Mouse (Mus musculus) G1E (cell line): Measurements from ENCODE around the gene Mxra7. TPM values are rescaled to one million over a fixed set of nuclear protein-coding genes. Genes with fewer than 3 reads are reported as not detected.
A peak's percentile ranks its signal among the peaks of the same experiment; 100 is the strongest.
"Not testable (repeated sequence)": the region's sequence is repeated elsewhere in the genome, so short reads cannot be mapped to it uniquely, and the experiment has no call there.

Experiments used
- ATAC-seq: 2 replicates; pipeline ENCODE4 v1.8.0; 2016; ENCODE audit warnings: mild to moderate bottlenecking; ENCODE audit not compliant: insufficient number of reproducible peaks, poor library complexity, low FRiP score, severe bottlenecking; ENCODE audit errors: extremely low read depth
- DNase-seq: peaks from one replicate; pipeline ENCODE4 v3.0.0; 2012; ENCODE audit warnings: low spot score
- H3K27me3 ChIP-seq: 2 replicates; pipeline ENCODE4 v1.6.1; 2012; ENCODE audit warnings: mild to moderate bottlenecking, low read length, inconsistent platforms; ENCODE audit not compliant: insufficient read depth
- H3K36me3 ChIP-seq: replicated peaks from 2 replicates; pipeline ENCODE3; 2012; ENCODE audit warnings: mild to moderate bottlenecking, inconsistent platforms
- H3K4me1 ChIP-seq: 2 replicates; pipeline ENCODE4 v1.6.1; 2012; ENCODE audit warnings: low read depth, low read length, inconsistent platforms, mixed read lengths; ENCODE audit not compliant: insufficient read depth
- H3K4me3 ChIP-seq: 2 replicates; pipeline ENCODE4 v1.5.1; 2012; ENCODE audit warnings: low read depth, mild to moderate bottlenecking, inconsistent platforms, low read length, moderate library complexity, mixed read lengths
- H3K9me3 ChIP-seq: replicated peaks from 2 replicates; pipeline ENCODE4 v1.6.1; 2012; ENCODE audit warnings: inconsistent platforms
- CTCF ChIP-seq: IDR thresholded peaks from 2 replicates; pipeline ENCODE4 v1.5.1; 2012; ENCODE audit warnings: low read depth, low read length, inconsistent platforms, mixed read lengths
- GATA1 ChIP-seq: IDR thresholded peaks from 2 replicates; pipeline ENCODE4 v1.6.1; 2012; ENCODE audit warnings: borderline replicate concordance, low read length, inconsistent platforms, mixed read lengths
- GATA2 ChIP-seq: IDR thresholded peaks from 2 replicates; pipeline ENCODE4 v1.6.1; 2012; ENCODE audit warnings: low read depth, low read length, inconsistent platforms, borderline replicate concordance
- POLR2AphosphoS5 ChIP-seq: IDR thresholded peaks from 2 replicates; pipeline ENCODE4 v1.6.1; 2012; ENCODE audit warnings: low read depth, low read length, inconsistent platforms; ENCODE audit not compliant: insufficient replicate concordance
- TAL1 ChIP-seq: conservative IDR thresholded peaks from 2 replicates; pipeline ENCODE4 v1.6.1; 2012; ENCODE audit warnings: low read depth, low read length, inconsistent platforms, mixed read lengths
- polyA plus RNA-seq: library from polyadenylated mRNA; stranded (reverse); fragments of >175 nt; gene quantifications from 2 replicates; pipeline ENCODE4 v1.2.3, GENCODE M21; 2012
- total RNA-seq, 2 experiments: library from RNA; stranded (forward) in 1 of 2; stranded (reverse) in 1 of 2; fragments of 200-1000 nt in 1 of 2; fragments of >200 nt in 1 of 2; fragmentation: Nextera tagmentation in 1 of 2; gene quantifications; 2 replicates each; pipeline ENCODE4 v1.2.3; 2014 to 2017

Gene Mxra7
- total and polyA plus RNA-seq, 3 experiments = not detected

GRCm38 (mm10) chr11:116851576-116852290 is 23.9 kb upstream of the Mxra7 start:
- peaks cover 29% of the 10 kb centered on the region for H3K4me1 ChIP-seq
- peak overlapping the region; percentile 99 for H3K4me3 ChIP-seq
- no peaks in the 10 kb centered on the region for H3K9me3 ChIP-seq
- DNase-seq (no peak), ATAC-seq (no peak)
- peaks cover 53% of the 10 kb centered on the region for H3K36me3 ChIP-seq
- TF ChIP-seq POLR2AphosphoS5 (peak; percentile 92; the same call in 1 of the 2 replicates), CTCF (no peak)
- H3K27me3 ChIP-seq = no peaks in the 10 kb centered on the region

- Histone ChIP-seq H3K27me3 (no peaks in the 10 kb centered on the region), H3K9me3 (no peaks in the 10 kb centered on the region), H3K36me3 (peaks cover 56% of the 10 kb centered on the region), H3K4me1 (peaks cover 36% of the 10 kb centered on the region), H3K4me3 (peak overlapping the region; percentile 99)
- ATAC-seq (no peak), DNase-seq (no peak)
- no peak for TF ChIP-seq CTCF
- TF ChIP-seq GATA2 = no peak
- TF ChIP-seq POLR2AphosphoS5 = no peak
- TF ChIP-seq TAL1 = no peak
- no peak for TF ChIP-seq GATA1
Observed at GRCm38 (mm10) chr11:116850833-116851477, 23.1 kb upstream of the Mxra7 start.

GRCm38 (mm10) chr11:116850085-116850484 is 22.2 kb upstream of the Mxra7 start:
- ATAC-seq (no peak), DNase-seq (no peak)
- Histone ChIP-seq H3K4me1 (peaks cover 43% of the 10 kb centered on the region), H3K4me3 (peak overlapping the region; percentile 99), H3K27me3 (no peaks in the 10 kb centered on the region), H3K36me3 (peaks cover 58% of the 10 kb centered on the region), H3K9me3 (no peaks in the 10 kb centered on the region)
- TF ChIP-seq POLR2AphosphoS5 = 0 out of 2 replicates have a peak, but pooled peaks have one; percentile 63
- no peak for TF ChIP-seq GATA2

- H3K4me3 ChIP-seq = no peak overlapping the region; the same call in 1 of the 2 replicates
- no peaks in the 10 kb centered on the region for H3K27me3 ChIP-seq
- peaks cover 39% of the 10 kb centered on the region for H3K4me1 ChIP-seq
- no peaks in the 10 kb centered on the region for H3K9me3 ChIP-seq
- peaks cover 58% of the 10 kb centered on the region for H3K36me3 ChIP-seq
- DNase-seq = no peak
- no peak for ATAC-seq
- no peak for TF ChIP-seq GATA1
Observed at GRCm38 (mm10) chr11:116849587-116849986, 21.7 kb upstream of the Mxra7 start.

- H3K4me1 ChIP-seq = peaks cover 31% of the 10 kb centered on the region
- ATAC-seq, H3K4me3 ChIP-seq, DNase-seq, H3K9me3 ChIP-seq, H3K27me3 ChIP-seq: not testable (repeated sequence)
- 0 out of 2 replicates have a peak, but pooled peaks have one; percentile 8 for TF ChIP-seq POLR2AphosphoS5
- H3K36me3 ChIP-seq = peaks cover 58% of the 10 kb centered on the region
Observed at GRCm38 (mm10) chr11:116848877-116849178, 21.0 kb upstream of the Mxra7 start.

- Histone ChIP-seq H3K4me3 (no peak overlapping the region), H3K27me3 (no peaks in the 10 kb centered on the region), H3K4me1 (peaks cover 31% of the 10 kb centered on the region), H3K9me3 (no peaks in the 10 kb centered on the region), H3K36me3 (peaks cover 58% of the 10 kb centered on the region)
- ATAC-seq = no peak
- no peak for TF ChIP-seq GATA1
- 0 out of 2 replicates have a peak, but pooled peaks have one; percentile 50 for TF ChIP-seq POLR2AphosphoS5
- no peak for TF ChIP-seq TAL1
- TF ChIP-seq CTCF = no peak
- no peak for DNase-seq
Observed at GRCm38 (mm10) chr11:116848086-116848876, 20.4 kb upstream of the Mxra7 start.
